Mouse (Mus musculus) small intestine, adult 2 months (tissue): ENCODE data around the gene N4bp2l2.

Experiments used
- CTCF ChIP-seq: fragments of 200-500 bp; IDR thresholded peaks from 2 replicates; pipeline ENCODE4 v1.5.1; 2012; ENCODE audit warnings: low read depth, mild to moderate bottlenecking, control low read depth, inconsistent platforms, low read length, moderate library complexity, mixed read lengths; ENCODE audit not compliant: insufficient replicate concordance, insufficient read length; ENCODE audit errors: extremely low read depth
- POLR2A ChIP-seq: fragments of 200-500 bp; IDR thresholded peaks from 2 replicates; pipeline ENCODE4 v1.6.1; 2012; ENCODE audit warnings: low read depth, mild to moderate bottlenecking, control low read depth, inconsistent platforms, low read length, moderate library complexity

DNA sequence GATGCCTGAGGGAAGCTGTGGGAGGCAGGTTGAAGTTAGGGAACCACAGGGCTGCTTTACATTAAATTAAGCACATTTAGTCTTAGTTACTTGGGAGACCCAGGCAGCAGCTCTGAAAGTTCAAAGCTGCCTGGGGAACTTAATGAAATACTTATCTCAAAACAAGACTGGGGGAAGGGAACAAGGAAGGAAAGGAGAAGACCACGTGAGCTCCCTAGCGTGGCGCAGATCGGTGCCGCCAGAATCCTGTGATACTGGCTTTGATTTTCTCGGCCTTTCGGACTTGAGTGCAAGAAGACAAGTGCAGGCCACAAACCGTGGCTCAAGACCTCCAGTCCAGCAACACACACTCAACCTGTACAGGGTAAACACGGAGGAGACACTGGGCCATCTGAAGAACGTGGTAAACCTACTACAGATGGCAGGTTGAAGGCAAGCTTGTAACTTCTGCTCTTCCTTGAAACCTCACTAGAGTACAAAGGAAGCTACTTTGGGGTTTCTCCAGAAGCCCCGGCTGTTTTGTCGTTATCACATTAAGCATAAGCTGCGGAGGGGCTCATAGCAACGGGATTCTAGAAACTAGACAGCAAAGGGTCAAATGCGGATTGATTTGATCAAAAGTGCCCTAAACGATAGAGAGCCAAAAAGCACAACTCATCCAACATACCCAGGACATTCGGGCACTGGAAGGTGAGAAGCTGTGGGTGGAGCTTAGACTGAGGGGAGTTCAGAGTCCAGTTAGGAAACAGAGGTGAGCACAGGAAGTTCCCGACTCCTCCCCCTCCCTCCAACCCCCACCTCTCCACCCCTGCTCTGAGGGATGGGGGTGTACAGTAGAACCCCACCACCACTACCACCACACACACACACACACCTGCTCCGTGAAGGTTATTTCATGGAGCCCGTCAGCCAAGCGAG lies 67.5 kb downstream of the N4bp2l2 start:
- no peak for TF ChIP-seq POLR2A
- TF ChIP-seq CTCF, result no peak
